Mouse (Mus musculus) mouse embryonic stem cell (cell line): ENCODE measurements around the gene Pdhb.

Experiments used
- in situ Hi-C, 2 experiments: fragments of 300-500 bp; cut with MboI; formaldehyde crosslinking; loops; 1 replicate in 1 of 2; 3 replicates in 1 of 2; pipeline ENCODE4 v1.14.3; 2019 to 2020; ENCODE audit warnings: low sequenced_read_pairs in 2 of 2, low pct_unique_long_range_greater_than_20kb in 1 of 2, mixed read lengths in 1 of 2; ENCODE audit not compliant: unreplicated experiment in 1 of 2

Pdhb gene

DNA sequence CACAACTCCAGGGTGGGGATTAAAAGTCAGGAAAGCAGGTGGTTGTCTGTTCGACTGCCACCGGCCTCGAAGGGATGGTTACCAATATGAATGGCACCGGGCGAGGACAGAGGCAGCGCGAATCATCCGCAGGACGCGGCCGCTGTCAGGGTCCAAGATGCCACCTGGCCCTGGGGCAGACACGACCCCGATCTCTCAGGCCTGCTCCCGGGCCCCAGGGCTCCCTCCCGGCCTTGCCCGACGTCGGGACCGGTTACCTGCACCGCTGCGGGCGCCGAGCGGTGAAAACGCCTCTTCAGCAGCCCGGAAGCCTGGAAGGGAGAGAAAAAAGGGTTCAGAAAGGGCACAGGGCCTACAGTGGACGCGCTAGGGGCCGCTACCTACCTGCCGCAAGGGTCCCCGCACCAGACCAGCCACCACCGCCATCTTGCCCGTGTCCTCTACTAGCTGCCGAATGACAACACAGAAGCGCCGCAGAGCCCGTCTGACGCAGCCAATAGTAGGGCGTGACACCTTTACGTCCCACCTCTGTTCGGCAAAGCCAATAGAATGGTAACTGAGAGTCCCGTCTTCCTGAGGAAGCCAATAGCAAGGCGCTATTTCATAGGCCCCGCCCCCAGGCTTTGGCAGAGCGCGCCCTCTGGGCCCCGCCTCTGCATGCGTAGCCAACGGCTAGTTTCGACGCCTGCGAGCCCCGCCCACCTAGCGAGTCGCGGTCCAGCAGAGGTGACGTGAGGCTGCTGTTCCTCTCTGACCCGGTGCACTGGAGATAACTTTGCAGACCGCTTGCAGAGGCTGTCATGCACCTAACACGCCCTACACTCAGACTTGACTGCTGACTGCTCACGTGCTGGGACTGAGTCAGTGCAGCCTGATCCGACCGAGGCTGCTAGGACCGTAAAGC lies at the start of gene Pdhb:
Gene Pdhb (minus strand): TSS at position 519 of the 904 bp plus-strand sequence.
- in situ Hi-C loops = loop anchor here in 1 of 2 experiments (25.0 kb wide), 1 partner anchor 385 kb away; the partner anchor contains the start of gene Gm26661

DNA sequence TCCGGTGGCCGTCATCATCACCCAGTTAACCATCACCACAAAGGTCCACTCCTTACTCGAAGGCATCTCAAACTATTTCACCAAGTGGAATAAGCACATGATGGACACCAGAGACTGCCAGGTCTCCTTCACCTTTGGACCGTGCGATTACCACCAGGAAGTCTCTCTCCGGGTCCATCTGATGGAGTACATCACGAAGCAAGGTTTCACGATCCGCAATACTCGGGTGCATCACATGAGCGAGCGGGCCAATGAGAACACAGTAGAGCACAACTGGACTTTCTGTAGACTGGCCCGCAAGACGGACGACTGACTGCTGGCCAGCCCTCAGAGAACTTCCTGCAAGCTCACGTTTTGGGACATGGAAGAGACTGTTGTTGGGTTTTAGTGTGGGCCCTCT lies 49.7 kb upstream of the Pdhb start:
- in situ Hi-C loops = no loop called here

DNA sequence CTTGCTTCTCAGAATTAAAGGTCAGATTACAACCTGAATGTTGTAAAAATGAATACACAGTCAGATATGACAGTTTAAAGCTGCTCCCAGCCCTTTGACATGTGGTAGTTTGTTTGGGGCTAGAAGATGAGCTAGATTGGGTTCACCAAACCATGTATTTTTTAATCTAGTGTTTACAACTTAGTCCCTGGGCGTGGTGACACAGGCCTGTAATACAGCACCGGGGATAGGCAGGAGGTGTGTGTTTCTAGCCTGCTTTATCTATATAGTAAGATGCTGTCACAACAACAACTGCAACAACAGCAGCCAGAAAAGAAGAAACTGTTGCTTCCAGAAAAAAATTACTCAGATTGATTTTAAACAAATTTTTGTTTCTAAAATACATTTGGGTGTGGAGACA lies 48.1 kb upstream of the Pdhb start:
- in situ Hi-C loops = no loop called here

DNA sequence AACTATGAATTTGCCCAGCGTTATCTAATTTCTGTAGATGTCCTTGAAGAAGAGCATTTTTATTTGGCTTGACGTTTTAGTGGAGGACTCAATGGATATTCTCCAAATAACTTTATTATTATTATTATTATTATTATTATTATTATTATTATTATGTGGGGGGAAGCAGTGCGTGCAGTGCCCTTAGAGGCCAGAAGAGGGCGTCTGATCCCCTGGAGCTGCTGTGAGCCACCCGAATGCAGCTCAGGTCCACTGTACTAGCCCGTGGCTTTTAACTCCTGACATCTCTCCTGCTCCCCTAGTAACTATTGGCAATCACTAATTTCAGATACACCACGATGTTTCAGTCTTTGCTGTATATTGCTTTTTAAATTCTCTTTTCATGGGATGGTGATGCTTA lies 47.5 kb upstream of the Pdhb start:
- in situ Hi-C loops = no loop called here

DNA sequence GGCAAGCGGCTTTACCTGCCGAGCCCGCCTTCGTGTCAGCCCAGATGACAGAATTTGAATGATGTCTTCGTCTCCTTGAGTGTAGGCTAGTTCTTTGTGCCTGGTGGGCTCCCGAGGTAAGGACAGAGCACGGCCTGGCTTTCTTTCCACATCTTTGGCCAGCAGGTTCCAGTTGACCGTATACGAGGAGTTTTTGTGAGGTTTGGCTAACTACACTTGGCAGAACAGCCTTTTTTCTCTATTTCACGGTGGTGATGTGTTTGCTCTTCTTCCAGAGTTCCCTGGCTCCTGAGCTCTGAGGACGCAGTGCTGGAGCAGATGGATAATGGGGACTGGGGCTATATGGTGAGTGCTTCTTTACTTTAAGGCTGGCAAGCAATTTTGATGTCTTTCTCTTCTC lies 47.1 kb upstream of the Pdhb start:
- in situ Hi-C loops = loop anchor here in 1 of 2 experiments (10.0 kb wide), 2 partner anchors 55 to 125 kb away; partner anchors contain the start of gene Pxk

DNA sequence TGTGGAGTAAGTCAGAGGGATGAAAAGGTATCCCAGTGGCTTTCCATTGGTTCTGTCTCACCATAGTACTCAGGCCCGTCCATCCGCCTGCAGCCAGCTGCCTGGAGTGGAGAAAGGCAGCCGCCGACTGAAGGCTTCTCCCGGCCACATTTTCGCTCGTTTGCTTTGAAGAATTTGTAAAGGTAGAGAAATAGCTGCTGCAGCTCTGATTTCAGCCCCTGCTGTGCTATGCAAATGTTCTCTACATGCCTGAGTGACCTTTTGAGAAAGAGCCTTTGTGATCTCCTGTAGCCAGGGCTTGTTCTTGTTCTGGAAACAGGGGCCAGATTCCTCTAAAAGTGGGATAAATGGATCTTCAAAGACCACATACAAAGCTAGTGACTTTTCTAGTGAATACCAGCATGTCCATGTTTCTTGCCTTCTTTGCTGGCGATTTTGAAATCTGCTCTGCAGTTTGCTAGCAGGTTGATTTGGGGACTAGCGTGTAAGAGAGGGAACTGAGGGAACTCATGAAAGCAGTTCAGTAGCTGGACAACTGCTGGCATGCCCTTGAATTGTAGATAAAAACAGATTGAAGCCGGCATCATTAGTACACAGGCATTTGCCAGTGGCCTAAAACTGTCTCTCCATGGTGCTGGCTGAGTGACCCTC lies 46.0 kb upstream of the Pdhb start:
- in situ Hi-C loops = loop anchor here in 1 of 2 experiments (10.0 kb wide), 2 partner anchors 54 to 124 kb away; partner anchors contain the start of gene Pxk

DNA sequence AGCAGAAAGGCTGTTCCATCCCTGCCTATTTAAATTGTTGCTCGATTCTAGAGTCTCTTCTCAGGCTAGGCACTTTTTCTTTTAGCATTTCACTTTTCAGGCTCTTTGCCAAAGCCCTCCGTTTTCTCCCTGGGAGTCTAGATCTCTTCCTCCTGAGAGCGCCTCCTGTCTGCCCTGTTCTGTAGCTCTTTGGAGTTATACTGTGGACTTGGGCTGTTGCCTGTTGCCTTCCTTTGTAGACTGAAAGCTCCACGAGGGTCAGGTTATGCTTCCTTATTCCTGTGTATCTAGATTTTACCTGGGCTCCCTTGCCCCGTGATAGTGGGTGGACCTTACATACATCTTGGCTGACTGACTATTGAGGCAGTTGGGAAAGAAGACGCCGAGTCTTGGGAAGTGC lies 45.4 kb upstream of the Pdhb start:
- in situ Hi-C loops = loop anchor here in 1 of 2 experiments (10.0 kb wide), 2 partner anchors 53 to 123 kb away; partner anchors contain the start of gene Pxk

DNA sequence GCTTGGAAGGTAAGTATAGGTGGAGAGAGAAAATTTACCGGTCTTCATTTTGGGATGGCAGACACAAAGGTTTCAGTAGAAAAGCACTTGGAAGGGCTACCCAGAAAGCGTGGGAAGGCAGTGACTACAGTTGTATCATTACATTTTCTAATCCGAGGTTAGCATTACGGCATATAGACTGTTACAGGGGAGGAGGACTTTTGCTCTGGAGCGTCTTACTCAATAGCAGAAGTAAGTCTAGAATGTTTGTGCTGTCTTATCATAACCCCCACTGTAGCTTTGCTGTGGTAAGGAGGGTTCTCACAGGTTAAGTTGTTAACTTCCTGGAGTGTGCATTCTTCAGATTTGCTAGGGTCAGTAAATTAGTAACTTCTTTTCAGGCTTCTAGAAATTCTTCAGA lies 43.3 kb upstream of the Pdhb start:
- in situ Hi-C loops = loop anchor here in 1 of 2 experiments (10.0 kb wide), 2 partner anchors 51 to 121 kb away; partner anchors contain the start of gene Pxk

DNA sequence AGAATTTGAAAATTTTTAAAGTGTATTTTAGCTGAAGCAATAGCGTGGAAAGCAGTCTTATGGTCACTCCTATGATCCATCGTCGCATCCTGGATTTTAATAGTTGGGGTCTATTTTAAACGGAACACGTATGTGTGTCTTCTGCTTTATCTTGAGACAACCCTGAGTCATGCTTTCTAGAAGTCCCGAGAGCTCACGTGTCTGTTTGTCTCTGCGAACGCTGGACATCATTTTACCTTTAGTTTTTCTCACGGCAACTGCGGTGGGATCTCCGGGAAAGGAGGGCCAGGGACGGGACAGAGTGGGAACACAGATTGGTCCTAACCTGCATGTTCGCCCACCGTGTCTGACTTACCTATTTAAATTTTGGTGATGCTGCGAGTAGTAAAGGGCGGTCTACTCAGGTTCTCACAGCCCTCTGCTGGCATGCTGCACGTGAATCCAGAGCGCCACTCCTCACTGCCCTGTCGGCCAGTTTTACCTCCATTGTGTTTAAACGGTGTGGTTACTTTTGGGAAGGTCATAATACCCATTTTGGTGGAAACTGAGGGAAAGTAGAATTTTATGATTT lies 42.5 kb upstream of the Pdhb start:
- in situ Hi-C loops = loop anchor here in 1 of 2 experiments (10.0 kb wide), 2 partner anchors 50 to 120 kb away; partner anchors contain the start of gene Pxk

DNA sequence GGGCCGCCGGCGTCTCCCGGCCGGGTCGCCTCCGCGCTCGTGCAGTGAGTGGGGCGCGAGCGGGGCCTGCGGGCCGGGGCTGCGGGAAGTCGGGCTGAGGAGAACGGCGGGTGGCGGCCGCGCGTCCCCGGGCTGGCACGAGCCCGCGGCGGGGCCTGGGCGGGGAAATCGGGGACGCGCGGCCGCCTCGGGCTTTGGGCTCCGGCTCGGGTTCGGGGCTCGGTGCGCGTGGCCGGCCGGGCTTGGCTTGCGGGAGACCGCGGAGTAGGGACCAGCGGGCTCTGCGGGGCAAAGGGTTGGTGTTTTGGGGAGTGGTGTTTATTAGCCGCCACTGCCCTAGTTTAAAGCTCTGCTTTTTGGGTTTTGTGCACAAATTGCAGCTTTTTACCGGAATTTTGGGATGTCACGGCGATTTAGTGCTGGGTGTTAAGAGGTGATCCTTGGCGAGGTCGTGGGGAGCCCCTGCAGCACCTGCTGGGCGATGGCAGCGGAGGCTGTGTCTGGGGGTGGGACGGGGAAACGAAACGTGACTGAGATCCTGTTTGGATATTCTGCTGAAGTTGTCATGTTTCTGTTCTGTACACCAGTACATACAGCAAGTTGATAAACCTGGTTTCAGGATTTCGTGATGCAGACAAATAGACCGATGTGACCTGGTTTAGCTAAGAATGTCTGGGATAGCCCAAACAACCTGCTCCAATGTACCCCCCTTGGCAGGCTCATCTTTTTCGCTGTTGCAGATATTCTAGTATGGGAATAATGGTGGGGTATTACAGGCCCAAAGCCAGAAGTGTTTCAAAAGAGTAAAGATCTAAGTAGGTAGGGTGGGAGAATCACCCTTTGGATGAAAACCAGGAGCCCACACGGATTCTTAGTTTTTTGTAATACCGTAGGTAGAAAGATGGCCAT lies 41.7 kb upstream of the Pdhb start:
- in situ Hi-C loops = loop anchor here in 1 of 2 experiments (10.0 kb wide), 2 partner anchors 50 to 120 kb away; partner anchors contain the start of gene Pxk

DNA sequence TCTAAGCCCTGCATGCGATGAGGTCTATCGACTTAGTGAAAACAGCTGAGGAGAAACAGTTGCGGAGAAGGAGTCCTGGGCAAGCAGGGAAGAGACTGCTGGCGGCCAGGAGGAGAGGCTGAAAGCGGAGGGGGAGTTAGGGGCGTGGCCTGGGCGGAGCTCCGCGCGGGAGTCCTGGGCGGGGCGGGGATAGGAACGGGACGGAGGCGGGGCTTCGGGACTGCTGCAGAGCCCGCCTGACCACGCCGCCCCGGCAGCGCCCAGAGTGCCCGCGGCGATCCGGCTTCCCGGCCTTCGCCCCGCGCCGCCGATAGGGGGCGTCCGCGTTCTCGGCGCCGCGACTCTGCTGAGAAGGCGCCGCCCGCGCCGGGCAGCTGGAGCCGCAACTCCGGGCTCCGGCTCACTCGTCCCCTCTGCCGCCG lies 41.0 kb upstream of the Pdhb start, which contains the start of gene Kctd6:
Gene Kctd6 (plus strand): TSS at position 338 of the 422 bp plus-strand sequence.
- in situ Hi-C loops = loop anchor here in 1 of 2 experiments (10.0 kb wide), 2 partner anchors 49 to 119 kb away; partner anchors contain the start of gene Pxk

DNA sequence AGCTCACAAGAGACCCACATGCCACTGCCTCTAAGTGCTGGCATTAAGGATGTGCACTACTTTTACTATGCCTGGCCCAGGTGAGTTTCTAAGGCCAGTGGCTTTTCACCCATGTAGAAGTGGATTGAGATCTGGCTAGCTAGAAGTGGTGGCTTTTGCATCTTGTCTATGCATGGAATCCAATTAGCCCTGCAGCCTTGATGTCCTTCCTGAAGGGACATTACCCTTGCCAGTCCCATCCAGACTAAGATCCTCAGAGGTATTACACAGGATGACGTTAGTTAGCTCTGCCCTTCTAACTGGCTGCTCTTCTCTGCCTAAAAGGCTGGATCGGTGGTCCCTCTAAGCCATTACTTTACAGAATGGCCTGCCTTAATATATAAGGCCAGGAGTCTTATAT lies 40.2 kb upstream of the Pdhb start:
- in situ Hi-C loops = loop anchor here in 1 of 2 experiments (10.0 kb wide), 2 partner anchors 48 to 118 kb away; partner anchors contain the start of gene Pxk

DNA sequence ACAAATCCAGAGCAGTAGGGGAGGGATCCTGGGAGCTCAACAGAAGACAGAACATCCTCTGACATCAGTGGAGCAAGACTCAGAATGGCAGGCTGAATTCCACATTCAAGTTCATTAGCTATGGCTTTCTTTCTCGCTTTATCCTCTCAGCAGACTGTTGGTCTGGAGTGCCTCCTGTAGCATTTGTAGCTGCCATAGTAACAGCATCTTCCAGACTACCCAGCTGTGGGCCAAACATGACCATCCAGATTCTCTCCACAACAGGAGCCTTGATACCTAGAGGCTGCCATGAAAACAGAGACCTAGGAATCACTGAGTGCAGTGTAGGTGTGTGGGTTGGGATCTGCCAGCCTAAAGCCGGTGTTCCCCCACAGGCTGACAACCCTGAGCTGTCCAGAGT lies 37.1 kb upstream of the Pdhb start:
- in situ Hi-C loops = loop anchor here in 1 of 2 experiments (10.0 kb wide), 2 partner anchors 45 to 115 kb away; partner anchors contain the start of gene Pxk

DNA sequence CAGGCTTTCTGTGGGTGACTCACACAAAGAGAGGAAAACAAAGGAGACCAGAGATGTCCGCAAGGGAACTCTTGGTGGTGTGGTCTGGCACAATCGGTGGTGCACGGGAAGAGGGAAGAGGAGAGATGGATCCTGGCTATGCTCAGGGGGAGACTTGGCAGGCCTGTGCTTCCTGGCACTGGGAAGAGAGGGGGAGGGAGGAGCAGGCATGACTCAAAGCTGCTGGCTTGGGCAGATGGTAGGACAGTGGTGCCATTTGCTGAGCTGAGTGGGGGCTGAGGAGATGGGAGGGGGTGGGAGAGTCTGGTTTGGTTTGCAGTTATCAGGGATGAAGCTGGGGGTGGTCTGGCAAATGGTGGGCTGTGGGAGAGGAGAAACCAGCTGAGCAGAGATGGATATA lies 36.1 kb upstream of the Pdhb start:
- in situ Hi-C loops = no loop called here

DNA sequence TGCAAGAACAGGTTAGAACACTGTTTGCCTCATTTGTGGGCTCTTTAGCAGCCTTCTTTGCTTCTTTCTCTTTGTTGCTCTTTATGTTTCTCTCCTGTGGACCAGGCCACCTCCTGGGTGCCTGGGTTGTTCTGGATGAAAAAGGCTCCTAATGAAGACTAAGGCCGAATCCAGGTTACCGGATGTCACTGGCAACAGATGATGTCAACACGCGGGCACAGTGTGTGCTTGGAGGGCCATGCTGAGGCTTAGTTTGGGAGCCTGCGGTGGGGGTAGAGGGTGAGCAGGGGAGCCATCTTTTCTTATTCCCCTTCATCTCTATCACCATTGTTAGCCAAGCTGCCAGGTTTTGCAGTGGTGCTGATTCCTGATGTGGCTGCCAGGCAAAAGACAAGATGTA lies 34.7 kb upstream of the Pdhb start:
- in situ Hi-C loops = no loop called here

DNA sequence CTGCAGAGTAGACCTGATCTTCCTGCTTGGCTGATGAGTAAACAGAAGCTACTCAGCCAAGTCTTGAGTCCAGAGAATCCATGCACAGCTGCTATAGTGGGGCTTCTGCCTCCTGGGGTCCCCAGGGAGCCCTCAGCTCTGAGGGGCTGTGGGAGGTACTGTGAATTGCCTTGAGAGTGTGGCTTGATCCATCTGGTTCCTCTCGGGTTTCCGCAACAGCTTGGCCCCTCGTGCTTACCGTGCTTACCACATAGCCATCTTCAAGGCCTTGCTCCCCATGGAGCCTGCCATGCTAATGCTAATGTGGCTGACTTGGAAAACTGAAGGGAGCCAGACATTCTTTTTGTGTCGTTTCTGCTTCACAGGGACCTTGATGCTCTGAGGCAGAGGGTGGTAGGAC lies 34.3 kb upstream of the Pdhb start:
- in situ Hi-C loops = no loop called here

DNA sequence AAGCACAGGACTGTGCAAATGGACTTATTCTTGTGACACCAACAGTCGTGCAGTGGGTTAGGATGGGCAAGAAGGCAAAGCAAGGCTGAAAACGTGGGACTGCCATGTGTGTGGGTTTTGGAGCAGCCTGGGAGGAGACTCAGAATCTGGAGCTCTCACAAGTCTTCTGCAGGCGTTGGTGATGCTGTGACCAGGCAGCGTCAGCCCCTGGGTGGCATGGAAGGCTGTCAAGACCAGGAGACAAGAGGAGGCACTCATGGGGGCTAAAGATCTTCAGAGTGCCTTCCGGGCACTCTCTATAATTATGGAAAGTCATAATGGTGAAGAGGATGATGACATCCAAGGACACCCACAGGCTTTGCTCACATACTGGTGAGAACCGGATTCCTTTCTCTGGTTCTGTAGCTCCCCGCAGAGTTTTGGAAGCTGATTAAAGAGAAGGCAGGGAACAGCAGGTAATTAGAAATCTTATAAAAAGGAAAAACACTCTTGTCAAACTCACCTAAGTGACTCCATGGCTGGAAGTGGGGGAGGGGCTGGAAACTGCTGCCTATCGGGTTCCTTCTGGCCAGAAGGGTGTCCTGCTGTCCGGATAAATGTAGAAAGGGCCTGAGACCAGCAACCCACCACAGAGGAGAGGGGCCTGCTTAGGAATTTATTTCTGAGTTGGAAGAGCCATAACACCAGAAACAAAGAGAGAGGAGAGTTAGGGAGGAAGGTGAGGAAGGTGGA lies 33.5 kb upstream of the Pdhb start:
- in situ Hi-C loops = no loop called here
